Mouse (Mus musculus) monocyte, adult 5-6 weeks (primary cell): ENCODE data around the gene Cfap161. TPM values are rescaled to one million over a fixed set of nuclear protein-coding genes. Genes with fewer than 3 reads are reported as not detected.

Experiments used
- ATAC-seq: fragments of 153-309, 156-312 bp; replicated peaks from 2 replicates; pipeline ENCODE4 v1.8.0; 2017; ENCODE audit warnings: mild to moderate bottlenecking; ENCODE audit not compliant: low TSS enrichment, insufficient number of reproducible peaks, severe bottlenecking, poor library complexity, low FRiP score
- total RNA-seq: library from RNA; stranded (forward); fragments of 200-1000, 200-491, 200-594 nt; gene quantifications from 3 replicates; pipeline ENCODE4 v1.2.3, GENCODE M21; 2017

The Cfap161 gene
- total RNA-seq, 1 experiment from 2014 or later: not detected

GRCm38 (mm10) chr7:83745413-83746106, 49.1 kb downstream of the Cfap161 start, which contains the start of gene Il16:
TSS of gene Il16 (minus strand) at chr7:83745726.
- ATAC-seq: no peak

- ATAC-seq: no peak
Observed at GRCm38 (mm10) chr7:83745065-83745412, 49.6 kb downstream of the Cfap161 start.

DNA sequence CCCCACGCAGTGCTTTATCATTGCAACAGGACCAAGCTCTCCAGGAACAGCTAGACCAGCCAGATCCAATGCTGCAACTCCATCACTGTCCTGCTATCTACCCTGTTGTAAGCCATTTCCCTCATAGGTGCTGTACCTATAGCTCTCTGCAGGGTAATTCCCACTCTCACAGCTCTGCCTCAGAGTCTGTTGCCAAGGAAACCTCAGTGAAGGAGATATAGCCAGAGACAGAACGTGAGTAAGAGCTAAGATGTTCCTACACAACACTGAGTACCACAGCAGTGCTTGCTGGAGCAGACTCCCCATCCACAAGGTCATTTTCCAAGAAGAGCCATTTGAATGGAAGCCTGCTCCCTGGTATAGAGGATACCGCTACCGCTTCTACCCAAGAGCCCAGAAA, 50.4 kb downstream of the Cfap161 start:
- no peak for ATAC-seq

GRCm38 (mm10) chr7:83742690-83743089, 52.0 kb downstream of the Cfap161 start:
- no peak for ATAC-seq

DNA sequence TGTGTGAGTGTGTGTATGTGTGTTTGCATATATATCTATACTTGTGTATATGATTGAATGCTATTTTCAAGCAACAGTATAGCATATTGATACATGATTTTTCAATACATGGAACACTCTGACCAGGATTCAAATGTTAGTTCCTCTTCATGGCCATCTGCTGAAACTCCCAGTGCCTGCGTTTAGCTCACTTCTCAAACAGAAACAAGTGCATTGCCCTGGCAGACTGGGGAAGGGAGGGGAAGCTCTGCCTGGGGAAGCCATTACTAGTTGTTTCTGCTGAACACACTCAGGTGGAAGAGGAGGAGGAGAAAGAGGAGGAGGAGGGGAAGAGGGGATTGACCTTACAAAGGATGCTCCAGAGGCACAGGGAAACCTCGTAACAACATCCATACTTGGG, 52.7 kb downstream of the Cfap161 start:
- no peak for ATAC-seq

GRCm38 (mm10) chr7:83739680-83740310, 54.9 kb downstream of the Cfap161 start:
- ATAC-seq: no peak

- ATAC-seq: no peak
Observed at GRCm38 (mm10) chr7:83738623-83739462, 55.8 kb downstream of the Cfap161 start.

DNA sequence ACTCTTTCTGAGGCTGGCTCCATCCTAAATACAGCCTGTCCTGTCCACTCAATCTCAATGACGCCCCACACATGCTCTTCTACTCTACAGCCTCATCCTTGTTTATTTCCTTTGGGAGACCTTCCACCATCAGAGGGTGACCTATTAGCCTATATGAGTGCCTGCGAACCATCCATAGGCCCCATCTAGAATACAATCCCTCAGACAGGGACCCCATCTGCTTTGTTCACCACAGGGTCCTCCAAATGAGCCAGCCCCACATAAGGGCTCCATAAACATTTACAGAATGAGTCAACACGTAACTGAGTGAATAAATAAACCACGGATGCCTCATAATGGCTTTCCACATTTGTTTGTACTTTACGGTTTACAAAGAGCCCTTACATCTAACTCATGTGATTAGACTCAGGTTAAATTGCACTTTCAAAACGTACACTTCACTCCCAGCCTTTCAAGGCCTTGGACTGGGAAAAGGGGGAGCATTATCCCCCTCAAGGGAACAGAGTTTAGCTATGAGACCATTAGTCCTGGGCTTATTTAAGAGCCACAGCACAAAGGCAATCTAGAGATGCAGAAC, 56.7 kb downstream of the Cfap161 start:
- no peak for ATAC-seq

GRCm38 (mm10) chr7:83736341-83737115, 58.2 kb downstream of the Cfap161 start:
- no peak for ATAC-seq

DNA sequence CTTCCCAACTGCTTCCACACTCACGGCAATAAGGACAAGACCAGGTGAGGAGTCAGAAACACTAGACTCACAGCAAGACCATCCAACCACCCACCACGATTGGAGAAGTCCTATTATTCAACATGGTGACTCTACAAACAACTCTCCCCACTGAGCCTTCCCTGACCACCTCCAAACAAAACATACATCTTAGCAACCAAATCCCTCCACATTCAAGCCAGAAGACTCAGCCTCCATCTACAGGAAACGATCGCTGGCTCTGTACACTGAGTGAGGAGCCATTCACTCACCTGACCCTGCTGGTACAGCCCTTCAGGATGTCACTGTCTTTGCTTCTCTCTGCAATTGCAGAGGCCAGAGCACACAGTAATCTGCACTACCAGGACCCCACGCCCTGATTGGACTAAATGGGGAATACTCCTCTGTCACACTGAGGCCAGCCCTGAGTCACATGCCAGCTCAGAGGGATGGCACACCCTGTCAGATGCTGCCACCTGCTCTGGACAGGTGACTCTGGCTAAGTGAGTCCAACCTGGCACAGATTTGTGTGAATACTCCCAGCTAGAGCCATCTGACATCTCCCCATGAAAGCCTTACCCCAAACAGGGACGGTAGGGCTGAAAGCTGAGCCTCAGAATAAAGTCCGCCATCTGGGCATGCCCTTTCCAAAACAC, 59.4 kb downstream of the Cfap161 start:
- no peak for ATAC-seq

DNA sequence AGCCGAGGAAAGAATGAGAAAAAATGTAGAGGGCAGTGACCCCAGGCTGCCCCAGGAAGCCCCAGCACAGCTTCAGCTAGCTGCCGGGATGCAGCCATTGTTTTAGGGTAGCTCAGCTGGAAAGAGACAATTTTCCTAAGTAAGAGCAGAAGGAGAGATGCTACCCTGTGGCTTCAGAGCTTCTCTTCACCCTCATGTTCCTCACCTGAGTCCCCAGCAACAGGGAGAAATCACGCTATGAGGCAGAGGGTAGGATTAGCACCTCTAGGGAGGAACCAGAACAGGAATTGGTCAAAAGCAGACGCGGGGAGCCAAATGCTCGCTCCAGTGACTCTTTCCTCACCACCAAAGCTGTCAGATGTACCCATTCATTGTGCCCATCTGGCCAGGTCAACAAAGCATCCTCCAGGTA, 60.0 kb downstream of the Cfap161 start:
- no peak for ATAC-seq

GRCm38 (mm10) chr7:83734246-83734645, 60.4 kb downstream of the Cfap161 start:
- ATAC-seq: no peak

DNA sequence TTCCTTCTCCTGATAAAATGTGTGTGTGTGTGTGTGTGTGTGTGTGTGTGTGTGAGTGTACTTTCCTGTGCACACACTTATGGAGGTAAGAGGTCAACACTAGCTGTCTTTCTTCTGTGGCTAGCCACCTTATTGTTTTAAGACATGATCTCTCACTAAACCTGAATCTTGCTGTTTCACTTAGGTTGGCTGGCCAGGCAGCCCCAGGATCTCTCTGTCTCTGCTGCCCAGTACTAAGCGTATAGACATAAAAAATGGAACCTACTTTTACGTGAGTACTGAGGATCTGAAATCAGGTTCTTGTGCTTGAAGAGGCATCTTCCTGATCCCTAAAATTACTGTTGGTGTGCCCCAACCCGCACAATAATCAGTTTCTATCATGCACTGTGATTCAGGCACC, 61.9 kb downstream of the Cfap161 start:
- ATAC-seq: no peak

DNA sequence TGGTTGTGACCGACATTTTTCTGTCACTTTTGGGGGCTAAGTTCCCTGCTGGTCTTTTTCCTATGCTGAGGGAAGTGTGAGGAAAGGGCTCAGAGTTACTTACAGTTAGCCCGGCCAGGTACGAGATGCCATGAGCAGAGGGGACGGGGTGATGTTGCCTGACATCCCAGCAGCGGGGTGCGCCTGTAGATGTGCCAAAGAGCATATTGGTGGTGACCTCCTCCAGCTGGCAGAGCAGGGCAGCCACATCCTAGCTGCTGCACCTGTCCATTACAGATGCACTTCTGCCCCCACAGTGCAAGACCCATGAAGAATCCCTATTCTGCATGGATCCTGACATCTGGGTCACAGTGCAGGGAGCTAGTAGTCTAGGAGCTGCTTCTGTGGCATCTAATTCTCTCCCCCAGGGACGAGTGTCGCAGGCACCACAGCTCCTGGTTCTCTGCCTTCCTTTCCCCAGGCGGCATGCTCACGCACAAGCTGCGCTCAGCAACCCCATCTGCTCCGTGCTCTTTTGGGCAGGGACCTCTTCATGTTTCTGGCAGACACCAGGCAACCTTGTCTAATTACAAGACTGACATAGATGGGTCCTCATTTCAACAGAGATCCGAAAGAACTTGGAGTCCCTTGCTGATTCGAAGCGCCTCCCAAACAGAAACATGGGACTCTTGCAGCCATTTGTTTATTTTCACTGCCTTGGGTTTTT, 62.6 kb downstream of the Cfap161 start:
- ATAC-seq: no peak

GRCm38 (mm10) chr7:83731297-83731696, 63.4 kb downstream of the Cfap161 start:
- ATAC-seq: no peak

DNA sequence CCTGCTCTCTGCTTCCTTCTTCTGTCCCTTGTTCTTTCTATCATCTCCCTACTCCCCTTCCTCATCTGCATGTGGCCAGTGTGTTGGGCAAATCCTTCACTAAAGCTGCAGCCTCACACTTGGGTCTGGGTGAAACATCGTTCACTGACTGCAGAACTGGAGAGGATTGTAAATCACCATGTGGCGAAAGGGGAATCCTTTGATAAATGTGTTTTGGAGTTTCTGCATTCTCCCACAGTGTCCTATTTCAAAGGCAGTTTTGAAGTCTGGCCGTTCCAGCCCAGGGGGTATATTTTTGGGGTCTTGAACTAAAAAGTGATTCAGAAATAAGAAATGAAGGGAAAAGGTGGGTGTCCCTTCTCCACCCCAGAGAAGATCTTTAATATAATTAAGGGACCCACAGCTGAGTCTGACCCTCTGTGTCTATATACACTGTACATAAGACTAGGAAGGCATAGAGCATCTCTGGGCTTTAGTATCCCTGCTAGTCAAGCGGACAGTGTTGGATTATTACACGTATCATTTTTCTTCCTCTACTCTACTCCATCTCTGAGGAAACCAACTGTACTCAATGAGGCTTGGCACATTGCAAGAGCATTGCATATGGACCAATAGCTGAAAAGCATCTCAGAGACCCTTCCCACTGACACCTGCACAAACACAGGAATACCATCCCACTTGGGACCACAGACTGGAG, 67.6 kb downstream of the Cfap161 start:
- no peak for ATAC-seq

- ATAC-seq: no peak
Observed at GRCm38 (mm10) chr7:83725801-83726200, 68.9 kb downstream of the Cfap161 start.
